Mouse (Mus musculus) mouse trophoblast stem cell (cell line): ENCODE results near the gene Slc12a8.

Source experiments
- in situ Hi-C, 2 experiments: fragments of 300-500 bp; cut with MseI, MboI; formaldehyde crosslinking; loops; 2 replicates in 1 of 2; 3 replicates in 1 of 2; pipeline ENCODE4 v1.15.1; 2025

Slc12a8 gene

GRCm38 (mm10) chr16:33697576-33698276 lies 180.6 kb downstream of the Slc12a8 start:
- in situ Hi-C loops: no loop called here

- in situ Hi-C loops: no loop called here
These were observed 181.2 kb downstream of the Slc12a8 start for GRCm38 (mm10) chr16:33698277-33698790.

GRCm38 (mm10) chr16:33700584-33700983 lies 183.5 kb downstream of the Slc12a8 start:
- in situ Hi-C loops: no loop called here

GRCm38 (mm10) chr16:33701872-33702271 lies 184.7 kb downstream of the Slc12a8 start:
- in situ Hi-C loops: no loop called here

GRCm38 (mm10) chr16:33704289-33704688 lies 187.2 kb downstream of the Slc12a8 start:
- in situ Hi-C loops: no loop called here

- in situ Hi-C loops: no loop called here
These were observed 188.1 kb downstream of the Slc12a8 start for GRCm38 (mm10) chr16:33705258-33705657.

- in situ Hi-C loops: no loop called here
These were observed 189.2 kb downstream of the Slc12a8 start for GRCm38 (mm10) chr16:33706111-33706890.

- in situ Hi-C loops: no loop called here
These were observed 190.9 kb downstream of the Slc12a8 start for GRCm38 (mm10) chr16:33708031-33708430.

GRCm38 (mm10) chr16:33708585-33709397 lies 191.7 kb downstream of the Slc12a8 start:
- in situ Hi-C loops: no loop called here
